Mouse (Mus musculus) erythroid progenitor cell, adult 5-6 weeks (primary cell): ENCODE data around the gene Enox1. TPM values are rescaled to one million over a fixed set of nuclear protein-coding genes. Genes with fewer than 3 reads are reported as not detected.

Source experiments
- ATAC-seq: replicated peaks from 2 replicates; pipeline ENCODE4 v1.8.0; 2016; ENCODE audit warnings: moderate number of reproducible peaks, mild to moderate bottlenecking, moderate TSS enrichment, inconsistent platforms; ENCODE audit not compliant: poor library complexity, low FRiP score, severe bottlenecking
- total RNA-seq, 2 experiments: library from RNA; stranded (forward) in 1 of 2; stranded (reverse) in 1 of 2; fragments of 150-400 nt in 1 of 2; fragments of 186-747, 209-891 nt in 1 of 2; gene quantifications; 2 replicates each; pipeline versions ENCODE4 v1.2.3 to v1.2.4; 2015 to 2017; ENCODE audit warnings: low replicate concordance in 2 of 2

Gene Enox1
- total RNA-seq, 2 experiments from 2014 or later, result not detected

DNA sequence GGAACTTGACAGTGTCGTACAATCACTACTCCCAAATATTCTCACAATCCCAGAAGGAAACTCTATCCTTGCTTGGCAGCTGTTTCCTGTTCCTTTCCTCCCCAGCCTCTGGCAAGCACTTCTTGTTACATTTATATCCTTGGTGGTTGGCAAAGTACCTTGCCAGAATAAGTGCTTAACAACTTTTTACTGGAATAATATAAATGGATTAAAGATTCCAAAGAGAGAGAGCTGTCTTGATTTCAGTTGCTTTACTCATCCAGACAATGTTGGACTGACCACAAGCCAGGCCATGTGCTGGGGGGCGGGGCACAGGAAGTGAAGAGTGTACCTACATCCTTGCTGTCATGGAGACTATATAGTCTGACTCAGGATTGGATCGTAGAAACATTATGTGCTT, 189.7 kb downstream of the Enox1 start:
- no peak for ATAC-seq

DNA sequence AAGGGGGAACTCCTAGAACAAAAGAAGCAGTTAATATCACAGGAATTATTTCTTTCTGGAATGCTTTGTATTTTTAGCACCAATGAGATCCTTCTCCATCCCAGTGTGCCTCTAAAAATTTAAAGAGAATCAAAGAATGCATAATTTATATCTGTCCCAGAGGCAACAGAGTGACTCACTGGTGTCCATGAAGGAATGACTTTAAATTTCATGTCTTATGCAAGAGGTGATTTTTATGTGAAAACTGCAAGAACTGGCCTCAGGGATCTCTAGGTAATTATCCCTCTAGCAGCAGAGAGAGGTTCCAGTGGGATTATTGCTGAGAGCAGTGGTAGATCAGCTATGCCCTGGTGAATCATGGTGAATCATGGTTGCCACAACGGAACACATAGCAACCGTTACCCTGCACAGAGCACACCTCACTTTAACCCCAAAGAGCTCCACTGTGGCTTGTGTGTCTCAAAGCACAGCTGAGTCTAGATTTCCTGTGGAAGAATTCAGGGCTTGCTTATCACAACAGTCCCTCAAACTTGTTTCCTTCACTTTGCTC, 195.3 kb downstream of the Enox1 start:
- no peak for ATAC-seq

DNA sequence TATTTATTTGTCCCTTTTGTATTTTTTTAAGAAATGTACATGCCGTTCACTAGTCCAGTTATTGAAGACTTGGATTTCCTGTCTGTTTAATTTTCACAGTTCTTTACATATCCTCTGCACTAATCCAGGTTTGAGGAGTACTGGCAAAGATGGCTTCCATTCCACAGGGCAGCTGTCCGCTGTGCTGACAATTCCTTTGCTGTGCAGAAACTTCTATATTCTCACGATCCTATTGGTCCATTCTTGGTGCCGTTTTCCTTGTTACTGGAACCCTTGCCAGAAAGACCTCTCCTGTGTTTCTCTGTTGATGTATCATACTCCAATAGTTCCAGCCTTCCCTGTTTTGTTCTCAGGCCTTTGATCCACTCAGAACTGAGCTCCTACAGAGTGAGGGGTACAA, 206.1 kb downstream of the Enox1 start:
- no peak for ATAC-seq

GRCm38 (mm10) chr14:77368411-77368810, 211.8 kb downstream of the Enox1 start:
- no peak for ATAC-seq

GRCm38 (mm10) chr14:77369070-77369469, 212.5 kb downstream of the Enox1 start:
- ATAC-seq, result no peak

DNA sequence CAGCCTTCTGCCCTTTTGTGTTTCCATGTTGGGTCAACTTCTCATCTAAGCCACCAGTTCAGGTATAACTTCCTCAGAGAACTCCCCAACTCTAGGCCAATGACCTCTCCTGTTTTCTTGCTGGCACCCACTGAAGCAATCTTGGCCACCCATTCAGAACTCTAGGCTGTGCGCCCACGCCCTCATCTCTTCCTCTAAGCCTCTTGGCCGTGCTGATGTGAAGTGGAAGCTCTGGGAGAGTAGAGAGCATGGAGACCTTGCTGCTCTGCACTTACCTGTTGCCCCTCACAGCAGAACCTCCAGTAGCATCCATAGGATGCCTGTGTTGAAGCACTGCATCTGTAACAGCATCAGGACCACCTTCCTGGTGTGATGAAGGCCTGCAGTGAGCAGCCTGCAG, 214.0 kb downstream of the Enox1 start:
- ATAC-seq, result no peak

DNA sequence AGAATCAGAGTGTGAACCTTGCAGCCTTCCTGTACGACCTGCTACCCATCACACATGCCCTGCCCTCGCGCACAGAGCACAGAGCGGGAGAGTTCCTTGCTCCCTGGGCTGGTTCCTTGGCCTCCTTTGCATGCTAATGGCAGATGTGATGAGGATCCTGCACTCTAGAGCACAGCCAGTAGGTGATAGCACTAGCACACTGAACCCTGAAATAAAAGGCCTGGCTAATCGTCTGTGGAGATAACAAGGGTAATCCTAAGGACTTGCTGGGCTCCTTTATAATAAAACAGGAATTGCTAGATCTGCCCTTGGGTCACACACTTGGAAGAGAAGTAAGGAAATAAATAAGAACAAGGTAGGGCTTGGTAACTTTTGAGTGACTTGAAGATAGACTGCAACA, 215.4 kb downstream of the Enox1 start:
- ATAC-seq, result no peak

DNA sequence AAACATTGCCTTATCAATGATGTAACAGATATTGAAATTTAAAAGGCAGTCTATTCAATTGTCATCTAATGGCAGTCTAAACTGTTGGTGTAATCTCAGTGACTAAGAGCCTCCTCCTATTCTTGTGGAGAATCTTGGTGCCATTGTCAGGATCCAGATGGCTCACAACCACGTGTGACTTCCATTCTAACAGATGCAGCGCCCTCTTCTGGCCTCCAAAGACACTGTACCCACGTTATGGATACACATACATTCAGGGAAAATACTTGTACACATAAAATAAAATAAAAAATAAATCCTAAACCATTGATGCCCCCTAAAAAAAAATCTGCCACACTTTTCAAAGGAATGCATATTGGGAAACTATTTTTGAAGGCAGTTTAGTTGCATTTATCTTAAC, 216.6 kb downstream of the Enox1 start:
- ATAC-seq, result no peak

DNA sequence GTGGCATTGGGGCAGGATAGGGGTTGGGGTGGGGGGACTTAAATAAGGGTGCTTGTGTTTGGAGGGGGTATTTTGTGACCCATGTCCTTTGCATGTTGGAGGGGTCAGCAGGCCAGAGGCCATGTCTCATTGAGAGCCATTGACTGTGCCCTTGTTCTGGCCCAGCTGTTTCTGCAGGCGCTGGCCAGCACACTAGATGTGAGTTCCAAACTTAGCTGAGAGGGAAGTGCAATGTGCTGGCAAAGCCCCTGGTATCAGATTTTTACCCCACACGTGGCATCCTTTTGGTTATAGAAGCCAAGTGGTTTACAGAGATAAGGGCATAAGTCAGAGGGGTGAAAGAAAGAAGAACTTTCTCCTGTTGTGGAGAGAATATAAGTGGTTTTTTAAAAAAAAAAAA, 218.5 kb downstream of the Enox1 start:
- ATAC-seq, result no peak

DNA sequence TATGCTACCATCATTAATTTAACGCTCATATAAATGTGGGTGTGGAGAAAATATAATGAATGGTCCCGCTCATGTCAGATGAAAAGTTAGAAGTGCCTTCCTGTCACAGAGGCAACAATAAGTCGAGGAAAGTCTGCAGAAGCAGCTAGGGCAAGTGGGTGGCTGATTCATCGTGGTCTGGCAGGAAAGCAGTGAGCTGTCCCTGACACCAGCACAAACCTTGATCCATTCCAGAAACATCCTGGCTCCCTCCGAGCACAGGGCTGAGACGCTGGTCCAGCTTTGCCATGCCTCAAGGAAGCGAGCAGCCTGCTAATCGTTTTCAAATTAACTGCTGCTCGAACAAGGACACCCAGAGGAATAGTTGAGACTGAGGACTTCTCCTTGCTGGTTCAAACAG, 219.1 kb downstream of the Enox1 start:
- ATAC-seq, result no peak

DNA sequence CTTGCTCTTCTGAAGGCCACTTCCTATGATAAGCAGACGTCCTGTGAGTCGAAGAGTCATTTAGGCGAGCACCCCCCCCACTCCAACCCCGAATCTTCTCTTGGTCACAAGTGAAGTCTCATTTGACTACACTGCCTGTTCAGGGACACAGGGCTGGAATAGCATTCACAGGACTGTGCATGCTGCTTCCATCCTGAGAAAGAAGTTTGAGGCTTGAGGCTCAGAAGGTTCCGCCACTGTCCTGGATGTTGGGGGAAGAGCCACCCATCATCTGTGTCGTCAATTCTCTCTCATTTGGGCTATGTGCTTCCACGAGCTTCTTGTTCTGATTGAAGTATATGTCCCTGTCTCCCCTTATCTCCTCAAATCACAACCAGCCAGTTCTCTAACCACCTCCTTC, 220.2 kb downstream of the Enox1 start:
- no peak for ATAC-seq

GRCm38 (mm10) chr14:77377439-77377838, 220.9 kb downstream of the Enox1 start:
- ATAC-seq, result no peak

- no peak for ATAC-seq
Observed at GRCm38 (mm10) chr14:77377873-77378272, 221.3 kb downstream of the Enox1 start.

DNA sequence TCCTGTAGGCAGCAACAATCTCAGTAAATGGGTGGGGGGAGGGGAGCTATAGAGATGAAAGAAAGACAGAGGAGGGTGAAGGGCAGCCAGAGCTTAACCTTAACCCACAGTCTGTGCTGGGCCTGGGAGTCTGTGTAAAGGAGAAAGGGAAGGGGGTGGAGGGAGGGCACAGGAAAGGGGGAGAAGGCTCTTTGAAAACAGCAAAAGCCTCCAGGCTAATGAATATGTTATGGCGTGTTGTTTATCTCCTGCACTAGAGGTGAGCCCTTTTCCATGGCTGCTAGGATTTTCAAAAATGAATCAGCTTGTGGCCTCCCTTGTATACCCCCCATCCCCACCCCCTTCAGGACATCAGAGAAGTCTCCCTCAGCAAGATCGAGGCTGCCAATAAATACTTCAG, 225.0 kb downstream of the Enox1 start:
- ATAC-seq, result no peak

- ATAC-seq, result no peak
Observed at GRCm38 (mm10) chr14:77385621-77386020, 229.1 kb downstream of the Enox1 start.

DNA sequence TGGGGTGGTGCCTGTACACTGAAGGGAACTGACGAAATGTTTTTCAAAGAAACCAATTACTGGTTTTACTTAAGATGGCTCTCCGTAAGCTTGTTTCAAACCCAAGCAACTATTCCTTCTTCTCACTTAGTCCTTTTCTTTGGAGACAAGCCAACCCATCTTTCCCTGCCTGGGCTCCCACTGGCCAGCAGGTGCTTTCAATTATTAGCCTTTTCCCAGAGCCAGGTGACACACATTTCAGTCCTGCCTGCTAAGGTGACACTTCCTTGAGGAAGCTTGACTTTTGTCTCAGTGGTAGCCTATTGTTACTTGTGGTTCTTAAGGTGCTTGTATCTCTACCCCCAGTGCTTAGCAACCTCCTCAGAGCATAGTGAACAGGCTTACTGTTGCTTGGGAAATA, 231.3 kb downstream of the Enox1 start:
- ATAC-seq, result no peak

DNA sequence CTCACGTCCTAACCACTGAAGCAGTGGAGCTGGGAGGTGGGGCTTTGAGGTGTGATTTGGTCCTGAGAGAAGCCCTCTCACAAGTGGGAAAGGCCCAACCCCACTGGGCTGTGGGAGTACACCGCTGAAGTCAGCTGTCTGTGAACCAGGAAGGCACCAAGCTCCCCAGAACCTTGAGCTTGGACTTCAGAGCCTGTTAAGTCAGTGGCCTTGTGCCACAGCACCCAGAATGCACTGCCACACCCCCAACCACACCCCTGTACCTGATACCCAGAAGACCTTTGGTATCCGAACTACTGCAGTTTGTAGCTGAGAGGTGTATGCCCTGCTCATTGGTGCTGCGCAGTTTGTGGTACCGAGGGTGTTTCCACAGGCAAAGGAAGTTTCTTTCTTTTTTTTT, 232.7 kb downstream of the Enox1 start:
- no peak for ATAC-seq

DNA sequence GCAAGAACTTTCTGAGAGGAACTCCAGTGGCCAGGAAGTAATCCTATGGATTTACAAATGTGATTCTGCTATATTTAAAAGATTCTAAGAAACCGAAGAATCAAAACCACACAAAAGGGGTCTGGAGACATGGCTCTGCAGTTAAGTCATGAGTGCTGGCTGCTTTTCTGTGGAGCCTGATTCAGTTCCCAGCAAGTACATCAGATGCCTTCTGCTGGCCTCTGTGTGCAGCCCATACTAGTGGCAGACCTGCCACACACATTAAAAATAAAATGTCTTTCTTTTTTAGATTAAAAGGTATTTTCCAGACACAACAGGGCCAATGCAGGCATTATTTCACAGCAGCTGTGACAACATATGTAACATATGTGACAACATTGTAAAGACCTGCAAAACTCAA, 235.9 kb downstream of the Enox1 start:
- no peak for ATAC-seq

DNA sequence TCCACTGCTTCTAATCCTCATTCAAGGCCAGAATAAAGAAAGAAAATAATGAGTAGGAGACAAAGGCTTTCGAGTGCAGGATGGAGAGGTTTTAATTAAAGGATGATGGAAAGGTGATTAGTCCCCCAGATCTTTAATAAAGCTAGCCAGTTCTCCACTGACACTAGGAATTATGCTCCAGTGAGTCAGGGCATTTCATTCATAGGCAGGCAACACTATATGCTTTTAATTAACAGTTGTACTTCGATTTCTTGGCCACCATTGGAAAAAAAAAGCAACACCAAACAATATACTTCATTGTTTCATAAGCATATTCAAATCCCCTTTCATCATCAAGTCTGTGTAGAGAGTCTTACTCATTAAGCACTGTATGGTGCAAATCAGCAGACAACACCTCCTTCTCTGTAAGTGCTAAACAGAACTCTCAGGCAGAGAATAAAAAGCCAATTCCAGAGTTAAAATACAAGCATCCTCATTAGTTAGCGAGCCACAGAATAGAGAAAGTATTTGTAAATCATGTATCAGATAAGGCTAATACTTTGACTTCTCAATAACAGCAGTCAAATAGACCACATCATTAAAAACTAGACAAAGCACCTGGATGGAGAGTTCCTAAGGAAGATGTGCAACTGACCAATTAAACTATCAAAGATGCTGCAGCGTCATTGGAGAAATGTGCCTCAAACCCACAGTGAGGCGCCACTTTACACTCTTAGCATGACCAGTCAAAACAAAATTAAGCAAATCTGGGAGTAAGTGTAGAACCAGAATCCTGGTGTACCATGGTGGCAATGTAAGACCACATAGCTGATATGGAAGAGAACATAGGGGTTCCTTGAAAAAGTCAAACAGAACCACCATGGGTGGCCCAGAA, 249.9 kb downstream of the Enox1 start:
- no peak for ATAC-seq

DNA sequence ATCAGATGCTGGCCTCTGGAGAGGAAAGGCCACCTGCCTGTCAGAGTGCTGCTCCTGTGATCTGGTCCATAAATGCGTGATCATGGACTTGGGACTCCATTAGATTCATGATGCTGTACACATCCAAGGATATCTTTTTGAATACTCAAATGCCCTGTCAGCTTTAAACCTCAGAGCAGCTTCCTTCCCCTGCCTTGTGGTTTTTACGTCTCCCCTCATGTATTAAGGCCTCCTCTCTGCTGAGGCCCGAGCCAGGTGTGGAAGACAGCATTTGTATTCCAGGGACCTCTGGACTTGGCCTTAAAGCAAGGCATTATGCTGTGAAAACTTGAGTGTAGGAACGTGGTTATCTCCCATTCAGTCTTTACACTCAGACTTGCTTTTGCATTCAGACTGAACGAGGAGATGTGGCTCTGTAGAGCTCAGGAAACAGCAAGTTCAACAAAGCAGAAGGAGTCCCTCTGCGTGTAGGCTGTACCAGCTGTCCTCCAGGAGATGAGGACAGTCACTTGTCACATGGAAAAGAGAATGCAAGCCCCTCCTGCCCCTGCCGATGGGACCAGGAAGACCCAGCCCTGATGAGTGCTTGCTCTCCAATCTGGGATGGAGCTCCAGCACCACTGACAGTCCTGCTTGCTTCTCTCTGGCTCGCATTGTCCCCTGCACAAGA, 252.8 kb downstream of the Enox1 start:
- ATAC-seq, result no peak

- ATAC-seq, result no peak
Observed at GRCm38 (mm10) chr14:77410354-77410753, 253.8 kb downstream of the Enox1 start.
